Mouse (Mus musculus): ENCODE measurements around the gene March9. TPM values are rescaled to one million over a fixed set of nuclear protein-coding genes. Genes with fewer than 3 reads are reported as not detected.

Gene March9
- polyA plus RNA-seq, 1 experiment: 3.1 TPM

GRCm38 (mm10) chr10:127069281-127070189, 9.6 kb upstream of the March9 start:
- no peaks in the 10 kb centered on the region for H3K27me3 ChIP-seq (ENCODE audit: control insufficient read depth, insufficient read depth, low read length)
- H3K36me3 ChIP-seq (ENCODE audit: control insufficient read depth, insufficient read depth, low read length): peaks cover 8% of the 10 kb centered on the region
- WGBS: 12% methylated on average over 30 of the region's 30 CpGs
- TF ChIP-seq CTCF (IDR thresholded peaks at IDR 0.05; ENCODE audit: extremely low read depth, insufficient read depth, insufficient read length, insufficient replicate concordance): no peak
- no peak for TF ChIP-seq POLR2A (IDR thresholded peaks at IDR 0.05; ENCODE audit: low read depth, low read length)
- no peak overlapping the region; the same call in 1 of the 2 replicates for H3K27ac ChIP-seq (ENCODE audit: insufficient read depth, low read length)
- no peak for DNase-seq (ENCODE audit: low read depth in 1 of 2, low spot score in 2 of 2)
- peaks cover 4% of the 10 kb centered on the region; the same call in 1 of the 2 replicates for H3K4me1 ChIP-seq (ENCODE audit: control insufficient read depth, insufficient read depth, insufficient read length)
- H3K4me3 ChIP-seq (ENCODE audit: extremely low read depth, insufficient read depth, insufficient read length): peak overlapping the region; percentile 60

- 62% methylated on average over 9 of the region's 9 CpGs for WGBS
- peaks cover 8% of the 10 kb centered on the region; the same call in 1 of the 2 replicates for H3K4me1 ChIP-seq (ENCODE audit: control insufficient read depth, insufficient read depth, insufficient read length)
Observed at GRCm38 (mm10) chr10:127068360-127069038, 8.5 kb upstream of the March9 start.

GRCm38 (mm10) chr10:127066519-127067018, 6.6 kb upstream of the March9 start:
- peaks cover 8% of the 10 kb centered on the region for H3K36me3 ChIP-seq (ENCODE audit: control insufficient read depth, insufficient read depth, low read length)
- no peak for DNase-seq (ENCODE audit: low read depth in 1 of 2, low spot score in 2 of 2)
- peaks cover 8% of the 10 kb centered on the region; the same call in 1 of the 2 replicates for H3K4me1 ChIP-seq (ENCODE audit: control insufficient read depth, insufficient read depth, insufficient read length)

More at GRCm38 (mm10) chr10:127068360-127069038, 8.5 kb upstream of the March9 start:
- H3K4me3 ChIP-seq (ENCODE audit: extremely low read depth, insufficient read depth, insufficient read length): no peak overlapping the region
- peaks cover 8% of the 10 kb centered on the region for H3K36me3 ChIP-seq (ENCODE audit: control insufficient read depth, insufficient read depth, low read length)
- TF ChIP-seq POLR2A (IDR thresholded peaks at IDR 0.05; ENCODE audit: low read depth, low read length) (no peak), CTCF (IDR thresholded peaks at IDR 0.05; ENCODE audit: extremely low read depth, insufficient read depth, insufficient read length, insufficient replicate concordance) (no peak)
- H3K27me3 ChIP-seq (ENCODE audit: control insufficient read depth, insufficient read depth, low read length): no peaks in the 10 kb centered on the region
- no peak for DNase-seq (ENCODE audit: low read depth in 1 of 2, low spot score in 2 of 2)
- H3K27ac ChIP-seq (ENCODE audit: insufficient read depth, low read length): no peak overlapping the region

GRCm38 (mm10) chr10:127065981-127066380, 6.0 kb upstream of the March9 start:
- peaks cover 8% of the 10 kb centered on the region; the same call in 1 of the 2 replicates for H3K4me1 ChIP-seq (ENCODE audit: control insufficient read depth, insufficient read depth, insufficient read length)
- H3K36me3 ChIP-seq (ENCODE audit: control insufficient read depth, insufficient read depth, low read length): peaks cover 8% of the 10 kb centered on the region
- H3K27ac ChIP-seq (ENCODE audit: insufficient read depth, low read length): no peak overlapping the region
- H3K4me3 ChIP-seq (ENCODE audit: extremely low read depth, insufficient read depth, insufficient read length): no peak overlapping the region
- no peaks in the 10 kb centered on the region for H3K27me3 ChIP-seq (ENCODE audit: control insufficient read depth, insufficient read depth, low read length)
- DNase-seq (ENCODE audit: low read depth in 1 of 2, low spot score in 2 of 2): no peak
- 85% methylated on average over 9 of the region's 9 CpGs for WGBS
- no peak for TF ChIP-seq POLR2A (IDR thresholded peaks at IDR 0.05; ENCODE audit: low read depth, low read length)
- no peak for TF ChIP-seq CTCF (IDR thresholded peaks at IDR 0.05; ENCODE audit: extremely low read depth, insufficient read depth, insufficient read length, insufficient replicate concordance)

More at GRCm38 (mm10) chr10:127066519-127067018, 6.6 kb upstream of the March9 start:
- H3K4me3 ChIP-seq (ENCODE audit: extremely low read depth, insufficient read depth, insufficient read length): no peak overlapping the region
- TF ChIP-seq CTCF (IDR thresholded peaks at IDR 0.05; ENCODE audit: extremely low read depth, insufficient read depth, insufficient read length, insufficient replicate concordance): no peak
- no peak for TF ChIP-seq POLR2A (IDR thresholded peaks at IDR 0.05; ENCODE audit: low read depth, low read length)
- 95% methylated on average over 14 of the region's 14 CpGs for WGBS
- no peak overlapping the region for H3K27ac ChIP-seq (ENCODE audit: insufficient read depth, low read length)
- H3K27me3 ChIP-seq (ENCODE audit: control insufficient read depth, insufficient read depth, low read length): no peaks in the 10 kb centered on the region

- DNase-seq (ENCODE audit: low read depth in 1 of 2, low spot score in 2 of 2): no peak
- no peak for TF ChIP-seq CTCF (IDR thresholded peaks at IDR 0.05; ENCODE audit: extremely low read depth, insufficient read depth, insufficient read length, insufficient replicate concordance)
- TF ChIP-seq POLR2A (IDR thresholded peaks at IDR 0.05; ENCODE audit: low read depth, low read length): no peak
- H3K27me3 ChIP-seq (ENCODE audit: control insufficient read depth, insufficient read depth, low read length): peaks cover 6% of the 10 kb centered on the region
- peak overlapping the region; percentile 64 for H3K4me3 ChIP-seq (ENCODE audit: extremely low read depth, insufficient read depth, insufficient read length)
- H3K36me3 ChIP-seq (ENCODE audit: control insufficient read depth, insufficient read depth, low read length): peaks cover 8% of the 10 kb centered on the region
- H3K4me1 ChIP-seq (ENCODE audit: control insufficient read depth, insufficient read depth, insufficient read length): peaks cover 4% of the 10 kb centered on the region; the same call in 1 of the 2 replicates
- H3K27ac ChIP-seq (ENCODE audit: insufficient read depth, low read length): peak overlapping the region; percentile 68
- 9% methylated on average over 37 of the region's 37 CpGs for WGBS
Observed at GRCm38 (mm10) chr10:127063913-127064870, 4.2 kb upstream of the March9 start.

All from spleen, adult 2 months (tissue).